In genomic region chr8:86651416-86651815, GRCm38 (mm10) we compare ENCODE assay signal across 12 mouse cellular contexts. TPM values are rescaled to one million over a fixed set of nuclear protein-coding genes. Genes with fewer than 3 reads are reported as not detected.
A peak's percentile ranks its signal among the peaks of the same experiment; 100 is the strongest.
DNase-seq lines count a peak whose midpoint lies in the region; ATAC-seq and TF ChIP-seq lines count a peak whose summit lies in the region.
"Had no signal": no experiment of that assay in that cellular context is flagged by ENCODE, and none has a peak within 500 bp of the region (broad histone marks: within the 10 kb centered on the region; RNA-seq: fewer than 3 reads in every experiment).

No protein-coding gene starts in this region.

- TF ChIP-seq CTCF in forebrain, postnatal 0 days (IDR thresholded peaks at IDR 0.05; ENCODE audit: low read depth), result no peak

- no peaks in the 10 kb centered on the region; the same call in 1 of the 2 replicates for H3K4me1 ChIP-seq in forebrain, postnatal 0 days (ENCODE audit: insufficient read depth)
- no peaks in the 10 kb centered on the region for H3K4me1 ChIP-seq in hindbrain, embryonic 13.5 days (replicated peaks)
- H3K4me1 ChIP-seq: heart, embryonic 10.5 days; lung, embryonic 15.5 days had no signal

- WGBS in forebrain, postnatal 0 days, result 49% methylated on average over 5 of the region's 5 CpGs
- WGBS in hindbrain, embryonic 13.5 days, result 89% methylated on average over 5 of the region's 5 CpGs

- ATAC-seq in forebrain, postnatal 0 days, result peak; percentile 90
- no peak for ATAC-seq in activated CD4-positive, CD25-positive, alpha-beta regulatory T cell, adult 4 months
- ATAC-seq in hindbrain, embryonic 13.5 days (ENCODE audit: low FRiP score), result no peak
- ATAC-seq: midbrain, embryonic 16.5 days had no signal

- H3K9ac ChIP-seq in forebrain, postnatal 0 days, result no peak overlapping the region
- H3K9ac ChIP-seq in hindbrain, embryonic 13.5 days, result no peak overlapping the region
- H3K9ac ChIP-seq: lung, embryonic 15.5 days had no signal

- H3K4me3 ChIP-seq in forebrain, postnatal 0 days (ENCODE audit: low read depth, low read length), result no peak overlapping the region
- no peak overlapping the region for H3K4me3 ChIP-seq in hindbrain, embryonic 13.5 days
- H3K4me3 ChIP-seq: heart, embryonic 10.5 days; lung, embryonic 15.5 days had no signal

- H3K4me2 ChIP-seq in forebrain, postnatal 0 days (ENCODE audit: low read depth), result no peak overlapping the region
- H3K4me2 ChIP-seq in hindbrain, embryonic 13.5 days, result no peak overlapping the region
- H3K4me2 ChIP-seq: lung, embryonic 15.5 days had no signal

- peak; percentile 8 for DNase-seq in gastrocnemius, postnatal 25 days
- no peak for DNase-seq in gastrocnemius, postnatal 10 days
- peak; percentile 29 for DNase-seq in forebrain, postnatal 0 days
- peak; percentile 35 to 57 for DNase-seq in layer of hippocampus, postnatal 14 days (ENCODE audit: low spot score in 2 of 2)
- DNase-seq in right cerebral cortex, postnatal 36 days (ENCODE audit: low spot score in 2 of 2), result peak; percentile 71 to 87
- DNase-seq in ovary, adult 18-20 months (ENCODE audit: low spot score), result no peak

- peaks cover 5% of the 10 kb centered on the region; the same call in 1 of the 2 replicates for H3K36me3 ChIP-seq in forebrain, postnatal 0 days (ENCODE audit: insufficient read depth)
- H3K36me3 ChIP-seq in hindbrain, embryonic 13.5 days, result peaks cover 45% of the 10 kb centered on the region

- H3K27ac ChIP-seq in forebrain, postnatal 0 days (ENCODE audit: low read depth, low read length), result no peak overlapping the region
- H3K27ac ChIP-seq in hindbrain, embryonic 13.5 days, result no peak overlapping the region
- H3K27ac ChIP-seq: heart, embryonic 10.5 days; lung, embryonic 15.5 days had no signal

- H3K9me3 ChIP-seq in forebrain, postnatal 0 days (ENCODE audit: low read length), result no peaks in the 10 kb centered on the region
- no peaks in the 10 kb centered on the region for H3K9me3 ChIP-seq in hindbrain, embryonic 13.5 days
- H3K9me3 ChIP-seq: heart, embryonic 10.5 days; lung, embryonic 15.5 days had no signal

- no peaks in the 10 kb centered on the region for H3K27me3 ChIP-seq in forebrain, postnatal 0 days (ENCODE audit: insufficient read depth, low read length)
- no peaks in the 10 kb centered on the region for H3K27me3 ChIP-seq in hindbrain, embryonic 13.5 days
- H3K27me3 ChIP-seq: CH12.LX; lung, embryonic 15.5 days had no signal

RNA-seq across cellular contexts. Expression of gene Lonp2, which starts 27.6 kb away (rescaled TPM):
- 10 to 100 TPM; 41.8 to 46.5 TPM for total RNA-seq in gastrocnemius, postnatal 25 days (2021)
- 10 to 100 TPM; 40.7 to 44.9 TPM for total RNA-seq in gastrocnemius, postnatal 10 days (2021)
- total RNA-seq in forebrain, postnatal 0 days (2014; rRNA removed), result 50.7 and 61.6 TPM in 2 replicates
- 64.6 and 66.9 TPM in 2 replicates for polyA plus RNA-seq in forebrain, postnatal 0 days (2015; fragmentation: Nextera tagmentation; extraction: Ambion mirVana)
- total RNA-seq in layer of hippocampus, postnatal 14 days (2021), result 10 to 100 TPM; 59.3 to 68.4 TPM
- 10 to 100 TPM; 65.0 to 68.7 TPM for polyA plus RNA-seq in activated CD4-positive, CD25-positive, alpha-beta regulatory T cell, adult 4 months (2017; shearing (Covaris generic))
- polyA plus RNA-seq in hindbrain, embryonic 13.5 days (2015; fragmentation: Nextera tagmentation; extraction: Ambion mirVana), result 92.4 and 93.1 TPM in 2 replicates

Comparison
In these comparisons a context has a peak if more than half of its experiments do, and no peak if none do; other contexts are left out.
1. DNase-seq: peak in gastrocnemius, postnatal 25 days (single experiment), forebrain, postnatal 0 days (single experiment), layer of hippocampus, postnatal 14 days (2 of 2) and right cerebral cortex, postnatal 36 days (2 of 2); none in gastrocnemius, postnatal 10 days (single experiment) and ovary, adult 18-20 months (single experiment).